Mouse (Mus musculus) neutrophil, adult 59 days (primary cell): Measurements from ENCODE around the gene Zbtb8a. TPM values are rescaled to one million over a fixed set of nuclear protein-coding genes. Genes with fewer than 3 reads are reported as not detected.

Experiments used
- total RNA-seq, 2 experiments: library from RNA; stranded (reverse); gene quantifications; 1 replicate in 1 of 2; 2 replicates in 1 of 2; pipeline ENCODE4 v1.2.4; 2023

Gene Zbtb8a
- total RNA-seq: 1 to 10 TPM in 1 of 2 experiments, under 1 TPM in 1; 0.73 to 1.4 TPM

GRCm38 (mm10) chr4:129377601-129378390, at the start of gene Zbtb8a:
Gene Zbtb8a (minus strand): TSS chr4:129378116.

DNA sequence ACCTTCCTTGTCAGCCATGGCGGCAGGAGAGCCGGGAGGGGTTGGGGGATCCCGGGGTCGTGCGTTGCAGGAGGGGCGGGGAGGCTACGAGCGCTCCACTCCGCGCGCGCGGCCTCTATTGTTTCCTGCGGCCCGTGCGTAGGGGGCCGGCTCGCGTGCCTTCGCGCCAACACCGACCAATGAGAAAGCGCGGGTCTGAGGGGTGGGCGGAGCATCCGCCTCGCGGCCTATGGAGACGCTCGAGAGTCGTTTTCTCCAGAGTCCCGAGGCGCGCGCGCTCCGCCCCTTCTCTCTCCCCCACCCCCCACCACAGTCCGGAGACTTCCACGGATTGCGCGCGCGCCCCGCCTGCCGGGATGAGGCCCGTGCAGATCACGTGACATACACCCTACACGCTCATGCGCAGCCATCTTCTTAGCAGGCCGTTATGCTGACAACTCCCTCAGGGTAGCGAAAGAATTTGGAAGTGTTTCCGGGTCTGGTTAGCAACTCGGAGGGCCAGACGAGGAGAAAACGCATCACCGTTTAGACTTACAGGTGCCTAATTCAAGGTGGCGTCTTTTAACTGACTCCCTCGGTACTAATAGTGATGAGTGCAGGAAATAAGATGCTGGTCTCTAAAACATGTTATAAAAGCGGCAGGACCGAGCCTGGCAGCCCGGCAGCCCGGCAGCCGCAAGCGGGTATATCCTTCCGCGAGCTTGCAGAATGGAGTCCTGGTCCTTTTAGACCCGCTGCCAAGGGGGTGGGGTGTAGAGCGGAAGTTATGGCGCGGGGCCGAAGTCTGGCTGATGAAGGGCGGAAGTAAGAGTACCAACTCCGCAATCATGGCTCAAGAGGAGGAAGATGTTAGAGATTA, 42.5 kb downstream of the Zbtb8a start, which contains the start of the genes Rbbp4 and Zbtb8os:
Gene Rbbp4, minus strand, starts transcription at position 155 of the 859 bp plus-strand sequence.
Gene Zbtb8os, plus strand, starts transcription at position 480 of the 859 bp plus-strand sequence.

Other genes starting within 250 kb of the Zbtb8a start
- gene Fndc5, start 241.1 kb downstream of the Zbtb8a start, total RNA-seq: not detected
- 10 to 100 TPM; 12.1 to 12.9 TPM for gene S100pbp, start 188.4 kb downstream of the Zbtb8a start, total RNA-seq
- gene Yars, start 188.4 kb downstream of the Zbtb8a start, total RNA-seq: 10 to 100 TPM; 21.6 to 25.2 TPM
- gene C77080, start 116.7 kb downstream of the Zbtb8a start, total RNA-seq: not detected
- not detected for gene Sync, start 90.5 kb downstream of the Zbtb8a start, total RNA-seq
- 100 to 1,000 TPM; 110 to 145 TPM for gene Rbbp4, start 42.7 kb downstream of the Zbtb8a start, total RNA-seq
- 10 to 100 TPM; 23.7 to 24.7 TPM for gene Zbtb8os, start 42.4 kb downstream of the Zbtb8a start, total RNA-seq
- not detected for gene Zbtb8b, start 62.7 kb upstream of the Zbtb8a start, total RNA-seq
- gene Bsdc1, start 83.5 kb upstream of the Zbtb8a start, total RNA-seq: 10 to 100 TPM; 88.5 to 95.7 TPM
- not detected for gene Tssk3, start 112.9 kb upstream of the Zbtb8a start, total RNA-seq
- under 1 TPM in 1 of 2 experiments, not detected in 1; 0.73 TPM for gene Fam229a, start 113.1 kb upstream of the Zbtb8a start, total RNA-seq
- 10 to 100 TPM; 73.9 to 96.8 TPM for gene Marcksl1, start 135.5 kb upstream of the Zbtb8a start, total RNA-seq
- gene Hdac1, start 164.6 kb upstream of the Zbtb8a start, total RNA-seq: 10 to 100 TPM; 63.3 to 68.1 TPM
- gene Lck, start 195.5 kb upstream of the Zbtb8a start, total RNA-seq: 1 to 10 TPM; 1.2 to 2.3 TPM
- not detected for gene Fam167b, start 200.4 kb upstream of the Zbtb8a start, total RNA-seq
- 10 to 100 TPM; 70.5 to 73.8 TPM for gene Eif3i, start 222.5 kb upstream of the Zbtb8a start, total RNA-seq
- 10 to 100 TPM; 73.8 to 94.1 TPM for gene Tmem234, start 222.6 kb upstream of the Zbtb8a start, total RNA-seq
- under 1 TPM in 1 of 2 experiments, not detected in 1; 0.93 TPM for gene Dcdc2b, start 236.1 kb upstream of the Zbtb8a start, total RNA-seq
- gene Iqcc, start 241.0 kb upstream of the Zbtb8a start, total RNA-seq: 10 to 100 TPM in 1 of 2 experiments, 1 to 10 TPM in 1; 9.8 to 10.2 TPM
- 10 to 100 TPM; 39.0 to 44.5 TPM for gene Ccdc28b, start 245.8 kb upstream of the Zbtb8a start, total RNA-seq